Mouse (Mus musculus): ENCODE data around the gene Keap1. TPM values are rescaled to one million over a fixed set of nuclear protein-coding genes. Genes with fewer than 3 reads are reported as not detected.

The Keap1 gene
- 49.7 TPM for polyA plus RNA-seq (2021)

GRCm38 (mm10) chr9:21238733-21239464 lies at the start of gene Keap1:
Gene Keap1 (minus strand): TSS chr9:21239361.
- CTCF ChIA-PET, result interaction anchor here (1.1 to 1.9 kb wide), 2 partner anchors 15 to 71 kb away, joined by 3 to 4 read pairs; no protein-coding TSS in a partner anchor
- in situ Hi-C loops (cut with MboI; ENCODE audit: low pct_unique_long_range_greater_than_20kb), result no loop called here
- DNase-seq (ENCODE audit: low read depth, low spot score) (no peak), ATAC-seq (peak; percentile 84)
- peaks cover 12% of the 10 kb centered on the region for H3K27me3 ChIP-seq
- no peak for TF ChIP-seq CTCF (IDR thresholded peaks at IDR 0.05)
- POLR2A ChIA-PET, result interaction anchor here (0.7 to 1.1 kb wide), 2 partner anchors 27 to 53 kb away, joined by 4 to 5 read pairs; partner anchors contain the start of gene Cdkn2d

DNA sequence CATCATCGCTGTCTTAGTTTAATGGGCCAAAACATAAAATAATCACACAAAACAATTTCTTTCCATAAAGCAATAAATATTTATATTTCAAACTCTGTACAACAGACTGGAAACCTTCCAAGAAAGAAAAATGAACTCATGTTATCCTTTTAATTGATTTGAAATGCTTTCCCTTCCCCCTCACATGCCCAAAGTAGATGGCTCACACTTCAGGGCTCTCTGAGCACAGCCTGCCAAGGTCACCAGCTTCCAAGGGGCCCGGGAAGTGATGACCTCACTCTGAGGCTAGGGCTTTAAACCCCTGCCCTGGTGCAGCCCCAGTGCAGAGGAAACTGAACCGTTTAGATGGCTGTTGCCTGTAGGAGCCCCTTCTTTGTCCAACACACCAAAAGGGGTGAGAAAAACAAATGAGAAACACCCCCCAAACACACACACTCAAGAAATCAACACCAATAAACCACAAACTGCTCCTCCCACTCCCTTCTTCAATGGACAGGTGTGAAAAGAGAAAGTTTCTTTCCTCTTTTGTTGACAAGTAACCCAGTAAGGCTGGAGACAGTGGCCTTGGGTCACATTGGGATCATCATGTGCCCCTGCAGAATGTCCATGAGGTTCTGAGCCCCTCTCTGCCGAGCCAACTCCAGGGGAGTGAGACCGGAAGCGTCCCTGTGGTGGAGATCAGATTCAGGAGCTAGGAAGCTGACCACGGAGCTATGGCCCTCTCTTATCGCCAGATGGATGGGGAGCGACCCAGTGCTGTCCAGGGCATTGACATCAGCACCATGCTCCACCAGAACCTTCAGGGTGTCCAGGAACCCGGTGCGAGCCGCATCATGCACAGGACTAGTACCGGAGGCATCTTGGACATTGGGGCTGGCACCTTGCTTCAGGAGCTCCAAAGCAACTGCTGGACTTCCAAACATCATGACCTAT lies 49.5 kb upstream of the Keap1 start:
- in situ Hi-C loops (cut with MboI; ENCODE audit: low pct_unique_long_range_greater_than_20kb), result no loop called here
- DNase-seq (ENCODE audit: low read depth, low spot score) (no peak), ATAC-seq (no peak)
- ChIA-PET POLR2A (no interaction called here), CTCF (no interaction called here)
- no peak for TF ChIP-seq CTCF (IDR thresholded peaks at IDR 0.05)
- no peaks in the 10 kb centered on the region for H3K27me3 ChIP-seq

GRCm38 (mm10) chr9:21287571-21288402 lies 48.6 kb upstream of the Keap1 start, which contains the start of gene Kri1:
Gene Kri1 (minus strand): TSS chr9:21287969.
- no peak for TF ChIP-seq CTCF (IDR thresholded peaks at IDR 0.05)
- no peaks in the 10 kb centered on the region for H3K27me3 ChIP-seq
- in situ Hi-C loops (cut with MboI; ENCODE audit: low pct_unique_long_range_greater_than_20kb), result no loop called here
- CTCF ChIA-PET, result no interaction called here
- ATAC-seq (peak; percentile 68), DNase-seq (ENCODE audit: low read depth, low spot score) (peak; percentile 80)
- POLR2A ChIA-PET, result interaction anchor here (0.5 to 1.7 kb wide), 3 partner anchors 9 to 256 kb away, joined by 3 to 4 read pairs (median 4); no protein-coding TSS in a partner anchor

GRCm38 (mm10) chr9:21286753-21287152 lies 47.6 kb upstream of the Keap1 start:
- no peak for TF ChIP-seq CTCF (IDR thresholded peaks at IDR 0.05)

GRCm38 (mm10) chr9:21283994-21284393 lies 44.8 kb upstream of the Keap1 start:
- DNase-seq (ENCODE audit: low read depth, low spot score) (no peak), ATAC-seq (no peak)
- in situ Hi-C loops (cut with MboI; ENCODE audit: low pct_unique_long_range_greater_than_20kb), result no loop called here
- POLR2A ChIA-PET, result no interaction called here
- no peaks in the 10 kb centered on the region for H3K27me3 ChIP-seq
- no peak for TF ChIP-seq CTCF (IDR thresholded peaks at IDR 0.05)
- CTCF ChIA-PET, result no interaction called here

More at GRCm38 (mm10) chr9:21286753-21287152, 47.6 kb upstream of the Keap1 start:
- ATAC-seq, result no peak
- POLR2A ChIA-PET, result interaction anchor here (1.7 kb wide), 1 partner anchor 14 kb away, joined by 4 read pairs; no protein-coding TSS in a partner anchor
- in situ Hi-C loops (cut with MboI; ENCODE audit: low pct_unique_long_range_greater_than_20kb), result no loop called here
- H3K27me3 ChIP-seq, result no peaks in the 10 kb centered on the region
- DNase-seq (ENCODE audit: low read depth, low spot score), result no peak
- CTCF ChIA-PET, result no interaction called here

GRCm38 (mm10) chr9:21283591-21283990 lies 44.4 kb upstream of the Keap1 start:
- POLR2A ChIA-PET, result no interaction called here

GRCm38 (mm10) chr9:21277776-21278175 lies 38.6 kb upstream of the Keap1 start:
- DNase-seq (ENCODE audit: low read depth, low spot score), result no peak
- ChIA-PET POLR2A (no interaction called here), CTCF (interaction anchor here (1.5 kb wide), 1 partner anchor 10 kb away, joined by 4 read pairs; no protein-coding TSS in a partner anchor)
- no peak for ATAC-seq
- TF ChIP-seq CTCF (IDR thresholded peaks at IDR 0.05), result no peak
- in situ Hi-C loops (cut with MboI; ENCODE audit: low pct_unique_long_range_greater_than_20kb), result no loop called here
- H3K27me3 ChIP-seq, result no peaks in the 10 kb centered on the region

More at GRCm38 (mm10) chr9:21283591-21283990, 44.4 kb upstream of the Keap1 start:
- in situ Hi-C loops (cut with MboI; ENCODE audit: low pct_unique_long_range_greater_than_20kb), result no loop called here
- CTCF ChIA-PET, result no interaction called here
- no peaks in the 10 kb centered on the region for H3K27me3 ChIP-seq
- no peak for DNase-seq (ENCODE audit: low read depth, low spot score)
- no peak for ATAC-seq
- TF ChIP-seq CTCF (IDR thresholded peaks at IDR 0.05), result no peak

DNA sequence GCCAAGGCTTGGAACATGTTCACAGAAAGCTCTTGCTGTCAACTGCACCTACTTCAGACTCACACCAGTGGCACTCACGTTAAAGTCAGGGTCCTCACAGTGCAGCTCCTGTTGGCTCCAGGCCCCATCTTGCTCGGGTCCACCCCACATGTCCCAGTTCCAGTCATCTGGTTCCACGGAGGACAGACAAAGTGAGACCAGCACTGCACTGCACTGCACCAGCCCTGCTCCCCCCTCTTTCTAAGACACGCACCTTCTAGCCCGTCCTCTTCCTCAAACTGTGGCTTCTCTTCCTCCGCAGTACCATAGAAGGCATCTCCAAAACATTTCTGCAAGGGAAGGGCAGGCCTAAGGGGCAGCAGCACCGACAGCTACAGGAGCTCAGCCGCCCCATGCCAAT lies 37.1 kb upstream of the Keap1 start:
- no peaks in the 10 kb centered on the region for H3K27me3 ChIP-seq
- no peak for TF ChIP-seq CTCF (IDR thresholded peaks at IDR 0.05)
- ChIA-PET POLR2A (interaction anchor here (1.2 to 1.4 kb wide), 2 partner anchors 9 to 10 kb away, joined by 3 to 4 read pairs; no protein-coding TSS in a partner anchor), CTCF (interaction anchor here (1.5 kb wide), 1 partner anchor 8 kb away, joined by 4 read pairs; no protein-coding TSS in a partner anchor)
- DNase-seq (ENCODE audit: low read depth, low spot score) (no peak), ATAC-seq (no peak)
- in situ Hi-C loops (cut with MboI; ENCODE audit: low pct_unique_long_range_greater_than_20kb), result no loop called here

- in situ Hi-C loops (cut with MboI; ENCODE audit: low pct_unique_long_range_greater_than_20kb), result no loop called here
- no peak for TF ChIP-seq CTCF (IDR thresholded peaks at IDR 0.05)
- CTCF ChIA-PET, result interaction anchor here (1.8 kb wide), 1 partner anchor 81 kb away, joined by 4 read pairs; no protein-coding TSS in a partner anchor
- POLR2A ChIA-PET, result interaction anchor here (1.2 kb wide), 1 partner anchor 10 kb away, joined by 4 read pairs; no protein-coding TSS in a partner anchor
- H3K27me3 ChIP-seq, result no peaks in the 10 kb centered on the region
- DNase-seq (ENCODE audit: low read depth, low spot score) (no peak), ATAC-seq (no peak)
Observed at GRCm38 (mm10) chr9:21275727-21276126, 36.6 kb upstream of the Keap1 start.

Measured in Patski (cell line).